Mouse (Mus musculus): ENCODE data around the gene Katna1.

Gene Katna1

GRCm38 (mm10) chr10:7780238-7781176 lies 54.7 kb downstream of the Katna1 start:
- DNase-seq: peak; percentile 89

DNA sequence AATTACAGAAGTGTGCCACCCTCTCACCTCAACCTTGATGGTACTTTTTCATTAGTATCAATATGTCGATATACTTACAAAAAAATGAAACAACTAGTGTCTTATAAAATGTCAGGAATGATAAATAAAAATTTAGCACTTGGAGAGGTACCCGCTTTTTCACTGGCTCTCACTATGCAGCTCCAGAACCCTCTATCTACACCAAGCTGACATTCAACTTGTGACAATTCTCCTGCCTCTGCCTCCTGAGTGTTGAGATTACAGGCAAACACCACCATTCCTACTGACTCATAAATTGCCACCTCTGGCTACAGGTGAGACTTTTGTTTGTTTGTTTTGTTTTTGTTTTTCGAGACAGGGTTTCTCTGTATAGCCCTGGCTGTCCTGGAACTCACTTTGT lies 55.4 kb downstream of the Katna1 start:
- DNase-seq: no peak

DNA sequence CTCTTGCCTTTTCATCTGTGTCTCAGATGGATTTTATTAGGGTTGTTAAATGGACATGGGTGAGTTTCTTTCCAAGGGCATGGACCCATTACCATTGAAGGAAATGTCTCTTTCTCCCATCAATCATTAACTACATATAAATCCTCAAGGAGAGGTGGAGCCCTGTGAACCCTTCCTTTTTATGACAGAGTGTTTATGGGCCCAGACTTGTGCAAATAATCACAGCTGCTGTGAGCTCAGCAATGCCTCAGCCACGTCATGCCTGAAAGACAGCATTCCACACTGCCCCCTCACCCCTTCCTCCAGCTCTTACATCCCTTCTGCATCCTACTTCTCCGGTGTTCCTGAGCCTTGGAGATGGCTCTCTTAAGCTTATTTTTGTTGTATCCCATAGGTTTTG lies 61.5 kb downstream of the Katna1 start:
- DNase-seq: no peak

GRCm38 (mm10) chr10:7792254-7792750 lies 66.5 kb downstream of the Katna1 start:
- DNase-seq: no peak

DNA sequence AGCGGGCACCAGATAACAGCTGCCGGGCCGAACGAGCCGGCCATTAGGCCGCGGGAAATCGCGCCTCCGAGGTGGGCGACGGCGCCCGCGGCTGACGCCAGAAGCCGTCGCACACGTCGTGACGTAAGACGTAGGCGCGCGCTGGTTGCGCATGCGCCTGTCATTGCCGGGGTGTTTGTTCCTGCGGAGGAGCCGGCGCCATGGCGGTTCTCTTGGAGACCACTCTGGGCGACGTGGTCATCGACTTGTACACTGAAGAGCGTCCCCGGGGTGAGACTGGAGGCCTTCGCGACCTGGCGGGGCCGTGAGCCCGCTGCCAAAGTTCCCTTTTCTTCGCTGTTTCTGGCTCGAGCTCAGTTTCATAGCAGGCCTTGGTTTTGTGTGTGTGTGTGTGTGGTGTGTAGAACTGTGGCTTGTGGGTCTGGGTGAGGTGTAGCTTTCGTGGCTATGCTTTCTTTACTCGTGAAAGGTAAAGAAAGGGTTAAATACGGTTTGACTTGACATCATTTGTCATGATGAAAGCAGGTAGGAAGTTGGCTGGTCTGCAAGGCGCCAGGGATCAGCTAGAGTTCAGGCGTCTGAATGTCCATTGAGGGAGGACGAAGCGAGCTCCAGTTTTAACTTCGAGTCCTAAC lies 67.1 kb downstream of the Katna1 start, which contains the start of the genes Ginm1 and Ppil4:
Gene Ginm1 (minus strand): TSS at position 74 of the 635 bp plus-strand sequence.
Gene Ppil4 (plus strand): TSS at position 141 of the 635 bp plus-strand sequence.
- peak; percentile 90 for DNase-seq

- no peak for DNase-seq
Measured at GRCm38 (mm10) chr10:7801258-7801657, 75.5 kb downstream of the Katna1 start.

GRCm38 (mm10) chr10:7802519-7803140 lies 76.8 kb downstream of the Katna1 start:
- DNase-seq: no peak

DNA sequence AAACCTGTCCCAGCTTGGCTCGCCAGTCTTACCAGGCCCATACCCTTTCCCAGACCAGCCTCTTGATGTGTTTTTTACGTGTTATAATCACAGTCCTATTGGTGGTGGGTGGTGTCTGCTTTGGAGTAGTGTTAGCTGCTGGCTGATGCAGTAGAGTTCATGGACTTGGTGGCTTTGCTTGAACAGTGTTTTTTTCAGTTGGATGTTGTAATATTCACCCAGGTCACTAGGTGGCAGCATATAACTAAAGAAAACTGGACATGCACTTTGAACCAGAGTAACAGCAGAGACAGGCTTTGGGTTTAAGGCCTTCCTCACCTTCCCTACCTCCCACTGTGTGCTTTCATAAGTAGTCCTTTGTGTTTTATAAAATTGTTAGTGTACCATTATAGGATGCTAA lies 84.1 kb downstream of the Katna1 start:
- DNase-seq: peak; percentile 80

Data from kidney, adult 9 months (tissue).